Mouse (Mus musculus) intestine, embryonic 14.5 days (tissue): ENCODE data around the gene Knl1. TPM values are rescaled to one million over a fixed set of nuclear protein-coding genes. Genes with fewer than 3 reads are reported as not detected.

Source experiments
- polyA plus RNA-seq: library from polyadenylated mRNA; unstranded; fragments of >200 nt; fragmentation: Nextera tagmentation; extraction: Ambion mirVana; gene quantifications from 2 replicates; pipeline ENCODE4 v1.2.1, GENCODE M21; 2014

Gene Knl1
- polyA plus RNA-seq, 1 experiment from 2014 or later: 46.5 TPM

Other genes starting within 250 kb of the Knl1 start
- 97.9 and 109 TPM in 2 replicates for gene Knstrn, start 233.1 kb upstream of the Knl1 start, polyA plus RNA-seq
- gene Ivd, start 185.2 kb upstream of the Knl1 start, polyA plus RNA-seq: 51.6 and 51.9 TPM in 2 replicates
- 0.93 and 1.7 TPM in 2 replicates for gene Bahd1, start 146.7 kb upstream of the Knl1 start, polyA plus RNA-seq
- 32.2 and 32.7 TPM in 2 replicates for gene Chst14, start 120.6 kb upstream of the Knl1 start, polyA plus RNA-seq
- gene Ccdc32, start 17.7 kb upstream of the Knl1 start, polyA plus RNA-seq: 20.9 and 21.0 TPM in 2 replicates
- gene Rpusd2, start 12.3 kb upstream of the Knl1 start, polyA plus RNA-seq: 4.7 and 4.8 TPM in 2 replicates
- gene Rad51, start 65.7 kb downstream of the Knl1 start, polyA plus RNA-seq: 50.2 and 58.2 TPM in 2 replicates
- gene Rmdn3, start 109.9 kb downstream of the Knl1 start, polyA plus RNA-seq: 33.6 and 38.9 TPM in 2 replicates
- 11.7 and 12.0 TPM in 2 replicates for gene Gchfr, start 120.7 kb downstream of the Knl1 start, polyA plus RNA-seq
- 0.13 and 0.30 TPM in 2 replicates for gene Gm14137, start 127.4 kb downstream of the Knl1 start, polyA plus RNA-seq
- gene Zfyve19, start 161.5 kb downstream of the Knl1 start, polyA plus RNA-seq: 44.2 and 63.2 TPM in 2 replicates
- 17.8 and 20.5 TPM in 2 replicates for gene Dnajc17, start 161.7 kb downstream of the Knl1 start, polyA plus RNA-seq
- 3.0 and 3.9 TPM in 2 replicates for gene Ppp1r14d, start 182.8 kb downstream of the Knl1 start, polyA plus RNA-seq
- gene Spint1, start 190.2 kb downstream of the Knl1 start, polyA plus RNA-seq: 71.3 and 81.9 TPM in 2 replicates
- 0.98 and 2.3 TPM in 2 replicates for gene Rhov, start 224.2 kb downstream of the Knl1 start, polyA plus RNA-seq
- 14.1 and 14.8 TPM in 2 replicates for gene Vps18, start 241.6 kb downstream of the Knl1 start, polyA plus RNA-seq